Mouse (Mus musculus) CD4-positive, CD25-positive, alpha-beta regulatory T cell, adult 2 months (primary cell): Measurements from ENCODE around the gene Atxn7l1.

Experiments used
- DNase-seq: peaks from one replicate; pipeline ENCODE4 v3.0.0-alpha.2; 2012; ENCODE audit warnings: low read depth, low spot score

Atxn7l1 gene

DNA sequence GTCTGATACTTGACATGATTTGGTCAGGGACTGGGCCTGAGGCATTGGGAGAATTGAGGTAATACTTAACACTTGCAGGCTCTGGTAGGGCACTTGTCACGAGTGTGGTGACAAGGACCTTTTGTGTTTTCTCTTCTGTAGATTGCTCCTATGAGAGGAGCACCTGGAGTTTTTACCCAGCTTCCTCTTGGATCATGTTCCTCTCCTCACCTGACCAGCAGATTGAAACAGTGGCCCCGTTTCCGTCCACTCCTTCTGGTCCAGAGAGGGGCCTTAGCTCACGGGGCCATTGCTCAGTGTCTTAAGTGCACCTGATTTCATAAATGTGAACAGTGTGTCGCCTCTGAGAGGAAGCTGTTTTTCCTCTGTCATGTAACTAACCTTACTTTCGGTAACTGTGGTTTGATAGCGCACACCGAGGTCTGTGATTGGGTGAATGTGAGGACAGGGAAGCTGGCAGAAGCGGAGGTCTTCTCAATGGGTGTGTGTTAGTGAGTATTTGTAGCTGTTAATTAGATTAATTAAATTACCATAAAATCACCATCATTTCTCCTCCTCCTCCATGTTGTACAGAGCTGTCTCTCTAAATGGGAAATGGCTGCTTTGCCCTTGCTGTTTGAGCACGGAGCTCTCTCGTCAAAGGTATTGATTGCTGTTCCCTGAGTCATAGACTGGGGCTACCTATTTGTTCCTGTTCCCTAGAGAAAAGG is 35.1 kb downstream of the Atxn7l1 start:
- peak; percentile 68 for DNase-seq

- DNase-seq: peak; percentile 60
These were observed 35.7 kb downstream of the Atxn7l1 start for GRCm38 (mm10) chr12:33183138-33183627.

DNA sequence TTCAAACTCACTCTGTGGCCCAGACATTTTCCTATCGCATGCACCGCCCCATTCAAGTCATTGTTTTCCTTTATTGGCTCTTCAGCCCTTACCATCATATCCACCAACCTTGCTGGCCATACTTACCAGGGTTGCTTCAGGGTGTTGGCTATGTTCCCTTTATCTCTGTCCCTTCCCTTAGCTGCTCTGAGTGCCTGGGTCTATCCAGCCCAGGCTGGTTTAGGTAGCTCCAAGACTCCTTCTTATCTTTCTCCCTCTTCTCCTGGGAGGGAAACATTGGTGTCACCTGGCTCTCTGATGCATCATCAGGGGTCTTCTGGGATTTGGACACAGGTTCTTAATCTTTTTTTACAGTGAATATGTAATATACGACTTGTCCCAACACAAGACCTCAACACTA is 36.6 kb downstream of the Atxn7l1 start:
- DNase-seq: no peak

- DNase-seq: no peak
These were observed 37.6 kb downstream of the Atxn7l1 start for GRCm38 (mm10) chr12:33185046-33185445.

DNA sequence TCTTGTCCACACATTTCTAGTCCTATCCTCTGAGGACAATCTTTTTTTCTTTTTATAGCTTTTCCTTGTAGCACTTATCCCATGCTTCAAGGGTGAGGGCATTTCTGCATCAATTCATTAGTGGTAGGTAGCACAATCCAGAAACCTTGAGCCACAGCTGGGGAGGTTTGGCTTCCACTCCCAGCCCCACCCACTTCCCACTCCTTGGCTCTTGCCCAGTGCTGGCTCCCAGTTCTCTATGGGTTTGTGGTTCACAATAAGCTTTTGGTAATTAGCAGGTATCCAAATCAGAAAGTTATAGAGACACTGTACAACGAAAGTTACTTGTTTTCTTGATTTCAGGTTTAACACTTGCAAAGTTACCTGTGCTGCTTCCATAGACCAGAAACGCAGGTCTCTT is 38.8 kb downstream of the Atxn7l1 start:
- DNase-seq: no peak

- DNase-seq: no peak
These were observed 42.6 kb downstream of the Atxn7l1 start for GRCm38 (mm10) chr12:33190133-33190532.

DNA sequence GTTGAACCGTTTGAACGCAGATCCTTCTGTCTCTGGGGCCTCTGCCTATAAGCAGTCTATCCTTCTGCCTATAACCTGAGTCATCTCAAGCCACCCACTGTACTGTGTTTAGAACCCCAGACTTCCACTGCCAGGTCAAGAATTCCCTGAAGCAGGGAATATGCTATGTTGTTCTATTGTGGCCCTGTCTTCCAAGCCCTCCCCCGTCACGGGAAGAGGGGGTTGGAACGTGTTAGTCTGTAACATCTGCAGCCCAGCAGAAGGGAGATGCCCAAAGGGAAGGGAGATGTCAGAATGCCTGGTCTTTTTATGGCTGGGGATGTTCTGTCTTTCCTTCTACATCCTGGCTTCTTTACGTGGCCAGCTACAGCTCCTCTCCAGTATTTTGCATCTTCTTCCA is 43.1 kb downstream of the Atxn7l1 start:
- no peak for DNase-seq

DNA sequence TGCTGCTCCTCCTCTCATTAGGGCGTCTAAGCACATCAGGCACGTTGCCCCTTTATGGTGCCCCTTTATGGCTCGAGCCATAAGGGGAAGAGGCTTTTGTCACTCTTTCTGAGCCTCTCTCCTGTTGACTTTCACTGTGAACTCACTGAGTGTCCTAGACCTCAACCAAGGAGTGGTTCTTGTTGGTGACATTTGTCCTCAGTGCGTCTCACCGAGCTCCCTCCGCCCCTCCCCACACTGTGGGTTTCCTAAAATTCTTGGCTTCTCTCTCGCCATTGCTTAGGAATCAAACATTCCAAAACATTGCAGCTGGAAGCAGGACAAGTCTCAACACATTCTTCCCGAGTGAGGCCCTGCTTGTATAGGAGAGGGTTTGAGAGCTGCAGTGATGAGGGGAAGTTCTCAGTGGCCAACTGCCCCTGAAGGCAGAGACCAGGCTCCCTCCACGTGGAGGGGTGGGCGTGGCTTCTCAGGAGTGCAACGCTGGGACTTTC is 46.0 kb downstream of the Atxn7l1 start:
- no peak for DNase-seq

- DNase-seq: no peak
These were observed 47.7 kb downstream of the Atxn7l1 start for GRCm38 (mm10) chr12:33195175-33195574.

DNA sequence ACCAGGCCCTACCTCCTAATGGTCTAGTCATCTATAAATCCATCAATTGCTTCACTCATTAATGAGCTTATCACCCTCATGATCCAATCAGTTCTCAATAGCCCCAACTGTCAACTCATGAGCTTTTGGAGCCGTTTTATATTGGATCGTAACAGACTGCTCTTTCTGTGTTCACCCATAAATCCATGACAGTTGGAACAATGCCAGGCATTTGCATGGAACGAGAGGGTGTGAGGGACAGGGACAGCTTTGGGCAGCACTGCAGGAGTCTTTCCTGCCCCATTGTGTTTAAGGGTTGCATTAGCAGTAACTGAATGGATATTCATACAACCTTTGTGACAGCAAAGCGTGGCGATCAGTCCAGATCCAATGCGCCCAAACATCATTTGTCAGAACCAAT is 49.8 kb downstream of the Atxn7l1 start:
- DNase-seq: no peak

DNA sequence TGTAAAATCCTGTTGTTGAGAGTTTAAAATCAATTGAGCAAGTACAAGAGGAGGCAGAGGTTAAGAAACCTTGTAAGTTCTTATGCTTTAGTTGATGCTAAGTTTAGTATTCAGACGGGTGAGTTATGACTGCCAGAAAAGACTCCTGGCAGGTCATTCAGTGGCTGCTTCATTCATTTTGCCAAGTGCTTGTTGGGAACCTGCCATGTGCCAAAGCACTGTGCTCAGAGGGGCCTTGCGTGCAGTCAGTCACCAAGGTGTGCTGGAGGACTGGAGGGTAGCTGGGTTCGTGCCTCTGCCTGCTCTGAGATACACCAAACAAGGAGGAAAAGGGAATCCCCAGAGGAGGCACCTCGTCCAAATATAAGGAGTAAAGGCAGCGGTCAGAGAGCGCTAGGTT is 50.3 kb downstream of the Atxn7l1 start:
- no peak for DNase-seq

DNA sequence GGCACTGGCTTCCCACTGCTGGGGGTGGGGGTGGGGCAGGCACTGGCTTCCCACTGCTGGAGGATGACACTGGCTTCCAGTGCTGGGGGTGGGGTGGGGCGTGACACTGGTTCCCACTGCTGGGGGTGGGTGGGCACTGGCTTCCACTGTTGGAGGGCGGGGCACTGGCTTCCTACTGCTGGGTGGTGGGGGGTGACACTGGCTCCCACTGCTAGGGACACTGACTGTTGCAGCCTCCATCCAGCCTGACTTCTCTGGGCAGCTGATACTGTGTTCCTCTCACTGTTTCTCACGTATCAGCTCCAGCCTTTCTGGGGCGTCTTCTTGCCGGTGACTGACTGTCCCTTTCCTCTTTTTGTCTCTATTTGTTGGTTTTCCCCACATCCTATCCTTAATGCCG is 53.6 kb downstream of the Atxn7l1 start:
- DNase-seq: no peak

DNA sequence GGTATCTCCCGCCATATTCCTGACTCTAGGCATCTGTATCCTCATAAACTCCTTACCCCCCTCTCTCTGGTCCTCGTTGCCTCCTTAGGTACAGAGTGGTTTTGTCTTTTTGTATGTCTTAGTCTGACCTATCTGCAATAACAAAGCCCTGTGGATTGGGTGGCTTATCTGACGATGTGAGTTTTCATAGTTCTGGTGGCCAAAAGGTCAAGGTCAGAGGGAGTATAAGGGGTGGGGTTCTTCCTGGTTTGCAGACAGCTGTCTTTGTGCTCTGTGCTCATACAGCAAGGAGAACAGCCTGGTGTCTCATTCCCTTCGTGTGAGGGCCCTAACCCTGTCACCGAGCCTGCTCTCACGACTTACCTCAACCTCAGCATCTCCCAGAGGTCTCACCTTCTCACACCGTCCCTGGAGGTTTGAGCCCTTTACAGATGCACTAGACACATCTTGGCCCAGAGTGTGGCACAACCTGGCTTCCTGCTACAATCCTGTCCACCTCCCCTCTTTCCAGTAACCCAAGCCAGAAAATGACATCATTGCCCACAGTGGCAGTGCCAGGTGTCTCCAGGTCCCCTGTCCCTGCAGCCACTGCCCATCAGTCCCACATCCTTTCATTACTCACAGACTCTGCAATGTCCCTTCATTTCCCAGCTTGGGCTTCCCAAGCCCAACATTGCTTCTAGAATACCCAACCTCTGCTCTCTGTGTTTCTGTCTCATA is 54.2 kb downstream of the Atxn7l1 start:
- no peak for DNase-seq

DNA sequence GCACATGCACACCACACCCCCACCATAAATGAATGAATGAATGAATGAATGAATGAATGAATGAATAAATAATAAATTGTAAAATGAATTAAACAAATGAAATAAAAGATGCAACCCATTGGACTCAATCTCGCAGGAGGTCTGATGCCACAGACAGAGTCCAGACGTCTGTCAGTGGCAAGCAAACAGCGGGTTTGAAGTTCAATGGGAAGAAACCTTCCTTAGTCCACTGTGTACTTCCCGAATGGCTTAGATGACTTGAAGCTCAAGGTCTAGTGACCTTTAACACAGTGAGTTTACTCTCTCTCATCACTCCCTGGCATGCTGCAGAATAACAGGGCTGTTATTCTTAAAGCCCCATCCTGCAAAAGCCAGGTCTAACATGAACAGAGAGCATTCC is 57.8 kb downstream of the Atxn7l1 start:
- DNase-seq: no peak

- DNase-seq: no peak
These were observed 58.8 kb downstream of the Atxn7l1 start for GRCm38 (mm10) chr12:33206300-33206699.

DNA sequence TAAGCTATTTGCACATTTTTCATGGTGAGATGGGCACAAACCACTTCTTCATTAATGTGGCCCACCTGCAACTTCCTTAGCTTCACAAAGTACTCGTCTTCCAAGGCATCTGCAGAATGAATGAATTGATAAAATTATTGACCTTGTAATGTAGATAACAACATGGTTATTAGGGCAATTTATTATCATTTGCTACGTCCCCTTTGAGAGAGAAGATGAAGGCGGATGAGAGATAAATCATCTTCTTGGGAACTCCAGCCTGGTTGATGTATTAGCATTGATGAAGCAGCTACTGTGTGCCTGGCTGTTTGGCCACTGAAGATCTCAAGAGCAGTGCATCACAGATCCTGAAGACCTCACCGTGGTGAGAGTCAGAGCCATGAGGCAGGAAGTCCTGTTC is 63.4 kb downstream of the Atxn7l1 start:
- no peak for DNase-seq

DNA sequence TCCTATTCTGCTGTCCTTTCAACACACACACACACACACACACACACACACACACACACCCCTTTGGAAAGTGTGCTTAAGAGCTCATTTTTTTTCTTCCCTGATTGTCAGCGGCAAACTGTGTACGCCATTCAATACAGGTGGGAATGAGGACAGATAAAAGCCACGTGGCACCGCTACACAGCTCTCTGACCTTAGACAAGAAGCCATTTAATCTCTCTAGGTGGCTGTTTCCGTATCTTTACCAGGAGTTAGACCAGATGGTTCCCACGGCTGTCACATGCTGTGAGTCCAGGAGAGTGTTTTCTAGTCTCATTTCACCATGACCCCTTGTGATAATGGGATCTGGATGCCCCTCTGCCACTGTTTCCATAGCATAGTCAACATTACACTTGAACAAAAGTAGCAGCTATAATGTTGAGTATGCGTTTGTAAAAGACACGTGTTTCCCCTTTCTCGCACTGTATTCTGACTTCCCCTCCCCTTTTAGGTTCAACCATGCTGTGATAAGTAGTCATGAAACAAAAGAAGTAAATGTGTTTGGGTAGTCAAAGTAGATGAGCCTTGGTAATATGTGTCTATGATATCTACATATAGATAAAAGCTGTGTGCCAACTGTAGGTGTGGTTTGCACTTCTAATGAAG is 70.8 kb downstream of the Atxn7l1 start:
- DNase-seq: no peak

- no peak for DNase-seq
These were observed 71.9 kb downstream of the Atxn7l1 start for GRCm38 (mm10) chr12:33219436-33219835.

DNA sequence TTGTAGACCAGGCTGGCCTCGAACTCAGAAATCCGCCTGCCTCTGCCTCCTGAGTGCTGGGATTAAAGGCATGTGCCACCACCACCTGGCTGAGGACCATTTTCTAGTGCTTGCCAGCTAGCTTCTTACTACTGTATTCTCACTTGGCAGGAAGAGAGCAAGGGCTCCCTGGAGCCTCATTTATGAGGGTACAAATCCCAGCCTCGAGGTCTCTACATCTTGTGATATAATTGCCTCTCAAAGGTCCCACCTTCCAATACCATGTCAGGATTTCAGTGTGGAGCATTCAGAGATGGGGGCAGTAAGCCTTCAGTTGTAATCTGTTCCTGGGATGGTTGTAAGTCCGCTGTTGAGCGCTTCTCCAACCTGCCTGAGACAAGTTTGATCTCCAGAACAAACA is 72.6 kb downstream of the Atxn7l1 start:
- no peak for DNase-seq

GRCm38 (mm10) chr12:33220509-33221051 is 73.1 kb downstream of the Atxn7l1 start:
- peak; percentile 68 for DNase-seq

DNA sequence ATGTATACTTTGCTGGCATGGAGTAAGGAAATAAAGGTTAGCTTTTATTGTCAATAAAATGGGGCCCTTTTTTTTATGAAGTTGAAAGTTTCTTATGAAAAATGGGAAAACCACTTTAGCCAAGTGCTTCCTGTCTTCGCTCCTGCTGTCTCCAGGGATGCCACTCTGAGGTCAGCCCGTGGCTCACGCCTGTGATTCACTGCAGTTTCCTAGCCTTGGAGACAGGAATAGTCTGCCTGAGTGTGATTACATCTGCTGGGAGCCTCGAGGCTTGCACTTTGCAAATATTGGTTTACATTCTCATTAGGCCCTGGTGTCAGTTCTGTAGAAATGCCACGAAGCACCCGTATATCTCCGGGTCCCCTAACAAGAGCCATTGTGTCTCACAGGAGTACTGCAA is 74.7 kb downstream of the Atxn7l1 start:
- DNase-seq: no peak

DNA sequence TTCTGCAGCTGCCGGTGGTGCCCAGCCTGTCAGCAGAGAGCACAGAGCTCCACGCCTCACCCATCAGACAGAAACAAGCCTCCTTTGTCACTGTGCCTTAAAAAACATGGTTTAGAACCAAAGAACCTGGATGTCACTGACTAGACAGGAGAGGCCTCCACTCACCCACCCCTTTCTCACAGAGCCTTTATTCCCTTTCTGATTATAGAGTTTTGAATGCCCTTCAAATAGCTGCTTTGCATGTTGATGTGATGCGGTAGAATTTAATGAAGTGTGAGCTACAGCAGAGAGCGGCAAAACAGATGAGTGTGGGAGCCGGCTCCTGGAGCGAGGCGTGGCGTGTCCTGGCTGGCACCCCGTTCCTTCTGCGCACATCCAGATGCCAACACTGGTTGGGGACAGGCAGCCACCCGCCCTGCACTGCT is 77.6 kb downstream of the Atxn7l1 start:
- no peak for DNase-seq
